Mouse (Mus musculus): Measurements from ENCODE around the gene Tmem132d.

- TF ChIP-seq MAX (IDR thresholded peaks at IDR 0.05) (no peak), CTCF (IDR thresholded peaks at IDR 0.05; ENCODE audit: control insufficient read depth, insufficient read depth, insufficient read length) (no peak), CEBPB (IDR thresholded peaks at IDR 0.05; ENCODE audit: low read depth) (no peak)
Measured at GRCm38 (mm10) chr5:127852305-127852704, 580.6 kb downstream of the Tmem132d start.
